Mouse (Mus musculus) megakaryocyte, embryonic 14.5 days (primary cell): ENCODE measurements around the gene Apoc2. TPM values are rescaled to one million over a fixed set of nuclear protein-coding genes. Genes with fewer than 3 reads are reported as not detected.
A peak's percentile ranks its signal among the peaks of the same experiment; 100 is the strongest.

Experiments
- H3K27me3 ChIP-seq: replicated peaks from 2 replicates; pipeline ENCODE3; 2012; ENCODE audit warnings: inconsistent platforms
- H3K36me3 ChIP-seq: replicated peaks from 2 replicates; pipeline ENCODE3; 2012; ENCODE audit warnings: low read length, inconsistent platforms, mixed read lengths
- H3K4me1 ChIP-seq: 2 replicates; pipeline ENCODE4 v1.6.1; 2012; ENCODE audit warnings: inconsistent platforms
- H3K4me3 ChIP-seq: replicated peaks from 2 replicates; pipeline ENCODE3; 2012; ENCODE audit warnings: moderate library complexity, mild to moderate bottlenecking, inconsistent platforms
- H3K9me3 ChIP-seq: 2 replicates; pipeline ENCODE4 v1.6.1; 2012; ENCODE audit warnings: inconsistent platforms
- FLI1 ChIP-seq: IDR thresholded peaks from 2 replicates; pipeline ENCODE4 v1.6.1; 2012; ENCODE audit warnings: low read length, inconsistent platforms, mixed read lengths
- GATA1 ChIP-seq: IDR thresholded peaks from 3 replicates; pipeline ENCODE4 v1.6.1; 2012; ENCODE audit warnings: mixed read lengths, low read length, inconsistent platforms, borderline replicate concordance
- polyA plus RNA-seq: library from polyadenylated mRNA; stranded (reverse); fragments of >175 nt; gene quantifications from 2 replicates; pipeline ENCODE4 v1.2.3, GENCODE M21; 2012; ENCODE audit warnings: low replicate concordance; ENCODE audit not compliant: insufficient read depth

Apoc2 gene
- polyA plus RNA-seq, 1 experiment: 114 TPM

DNA sequence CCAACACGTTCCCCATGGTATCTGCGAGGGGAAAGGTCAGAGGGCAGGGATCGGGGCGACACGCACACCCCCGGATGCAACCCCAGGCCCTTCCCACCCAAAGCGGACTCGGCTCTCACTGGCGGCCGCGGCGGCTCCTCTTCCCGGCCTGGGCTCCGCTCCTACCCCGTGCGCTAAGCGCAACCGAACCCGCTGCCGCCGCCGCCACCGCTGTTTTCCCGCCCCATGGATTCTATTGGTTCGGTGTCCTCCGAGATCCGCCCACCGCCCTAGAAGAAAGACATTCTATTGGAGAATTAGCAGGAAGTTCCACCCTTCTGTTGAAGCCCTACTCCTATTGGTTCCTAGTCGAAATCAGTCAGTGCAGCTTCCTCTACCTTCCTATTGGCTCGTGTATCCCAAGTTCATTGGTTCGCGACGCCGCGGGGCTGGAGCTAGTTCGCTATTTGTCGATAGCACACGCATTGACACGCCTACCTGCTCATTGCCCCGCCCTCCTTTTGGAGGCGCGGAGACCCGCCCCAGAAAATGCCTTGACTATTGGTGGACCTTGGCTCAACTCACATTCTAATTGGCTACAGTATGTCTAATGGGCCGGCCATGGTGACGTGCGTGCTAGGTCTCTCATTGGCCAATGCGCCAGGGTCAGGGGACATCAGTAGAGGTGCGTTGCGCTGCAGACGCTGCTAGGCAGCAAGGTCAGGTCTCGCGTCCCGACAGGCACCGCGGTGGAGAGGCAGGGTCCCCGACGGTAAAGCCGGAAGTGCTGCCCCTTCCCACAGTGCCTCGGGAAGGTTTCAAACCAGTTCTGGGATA lies 37.7 kb upstream of the Apoc2 start, which contains the start of gene Tomm40:
Gene Tomm40 (minus strand): TSS at position 200 of the 816 bp plus-strand sequence.
- H3K4me1 ChIP-seq: peaks cover 49% of the 10 kb centered on the region
- peaks cover 34% of the 10 kb centered on the region for H3K36me3 ChIP-seq
- no peak for TF ChIP-seq FLI1
- no peak for TF ChIP-seq GATA1
- H3K9me3 ChIP-seq: peaks cover under 1% of the 10 kb centered on the region
- H3K27me3 ChIP-seq: peaks cover 15% of the 10 kb centered on the region
- peak within 1 kb of the TSS; percentile 99 for H3K4me3 ChIP-seq

DNA sequence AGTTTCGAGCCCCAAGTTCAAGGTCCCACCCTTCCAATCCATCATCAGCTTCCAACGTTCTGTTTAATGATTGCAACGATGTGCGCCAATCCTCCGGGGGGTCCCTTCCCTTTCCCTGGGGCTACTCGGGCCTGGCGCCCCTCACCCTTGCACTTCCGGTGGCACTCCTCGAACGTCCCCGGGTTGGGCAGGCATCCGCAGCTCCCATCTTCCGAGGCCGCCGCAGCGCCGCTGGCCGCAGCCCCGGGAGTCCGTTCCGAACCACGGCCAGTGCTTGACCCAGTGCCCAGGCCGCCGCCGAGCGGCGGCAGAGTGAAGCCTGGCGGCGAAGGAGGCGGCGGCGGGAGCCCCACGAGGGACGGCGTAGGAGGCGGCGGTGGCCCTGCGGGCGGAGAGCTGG lies 37.1 kb upstream of the Apoc2 start:
- H3K4me1 ChIP-seq: peaks cover 49% of the 10 kb centered on the region
- peaks cover 14% of the 10 kb centered on the region for H3K27me3 ChIP-seq
- TF ChIP-seq GATA1: no peak
- TF ChIP-seq FLI1: no peak
- H3K4me3 ChIP-seq: peak overlapping the region; percentile 99
- H3K9me3 ChIP-seq: no peaks in the 10 kb centered on the region
- peaks cover 39% of the 10 kb centered on the region for H3K36me3 ChIP-seq

DNA sequence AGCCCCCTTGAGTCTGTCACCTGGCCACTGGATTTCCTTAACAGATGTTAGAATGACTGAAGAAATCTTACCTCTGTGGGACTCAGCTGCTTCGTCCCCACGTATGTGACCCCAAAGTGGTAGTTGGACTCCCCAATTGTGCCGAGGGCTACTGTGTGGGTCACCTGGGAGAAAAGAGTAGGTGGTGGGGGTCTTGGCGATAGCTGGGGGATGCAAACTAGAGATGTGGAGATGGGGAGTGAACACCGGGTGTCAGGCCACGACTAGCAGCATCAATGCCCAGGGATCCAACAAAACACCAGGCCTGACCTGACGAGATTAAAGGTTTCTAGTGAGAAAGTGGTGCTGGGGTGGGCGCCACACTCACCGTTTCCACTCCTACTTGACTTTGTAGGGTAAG lies 35.9 kb upstream of the Apoc2 start:
- TF ChIP-seq FLI1: no peak
- no peak for TF ChIP-seq GATA1
- no peaks in the 10 kb centered on the region for H3K9me3 ChIP-seq
- H3K27me3 ChIP-seq: peaks cover 3% of the 10 kb centered on the region
- H3K4me1 ChIP-seq: peaks cover 52% of the 10 kb centered on the region
- no peak overlapping the region for H3K4me3 ChIP-seq
- H3K36me3 ChIP-seq: peaks cover 52% of the 10 kb centered on the region

DNA sequence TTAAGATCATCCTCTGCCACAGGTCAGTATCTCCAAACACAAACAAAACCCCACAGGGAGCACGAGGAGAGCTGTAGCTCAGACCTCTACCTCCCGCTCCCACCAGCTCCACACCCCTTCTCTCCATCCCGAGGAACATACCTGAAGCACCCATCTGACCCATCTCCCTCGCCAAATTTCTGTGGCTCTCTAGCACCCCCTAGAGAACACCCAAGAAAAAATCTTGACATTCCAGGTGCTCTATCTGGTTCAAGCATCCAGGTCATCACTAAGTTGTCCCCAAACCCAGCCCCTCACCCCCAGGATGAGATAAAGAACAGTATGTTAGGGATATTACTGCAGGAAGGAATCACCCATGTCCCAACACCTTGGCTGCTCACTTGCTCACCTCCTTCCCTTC lies 35.5 kb upstream of the Apoc2 start:
- H3K4me3 ChIP-seq: no peak overlapping the region
- peaks cover 52% of the 10 kb centered on the region for H3K4me1 ChIP-seq
- no peaks in the 10 kb centered on the region for H3K9me3 ChIP-seq
- H3K36me3 ChIP-seq: peaks cover 56% of the 10 kb centered on the region
- peaks cover 3% of the 10 kb centered on the region for H3K27me3 ChIP-seq
- TF ChIP-seq GATA1 (no peak), FLI1 (no peak)

DNA sequence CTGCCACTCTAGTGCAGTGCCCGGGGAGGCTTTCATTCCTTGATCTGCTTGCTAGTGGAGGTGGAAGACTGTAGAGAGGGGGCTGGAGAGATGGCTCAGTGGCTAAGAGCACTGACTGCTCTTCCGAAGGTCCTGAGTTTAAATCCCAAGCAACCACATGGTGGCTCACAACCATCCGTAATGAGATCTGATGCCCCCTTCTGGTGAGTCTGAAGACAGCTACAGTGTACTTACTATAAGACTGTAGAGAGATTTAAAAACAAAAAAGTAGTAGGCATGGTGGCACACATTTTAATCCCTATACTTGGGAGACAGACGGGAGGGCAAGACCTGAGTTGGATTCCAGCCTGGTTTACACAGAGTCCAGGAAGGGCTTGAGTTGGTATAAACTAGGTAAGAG lies 34.7 kb upstream of the Apoc2 start:
- TF ChIP-seq GATA1 (no peak), FLI1 (no peak)

DNA sequence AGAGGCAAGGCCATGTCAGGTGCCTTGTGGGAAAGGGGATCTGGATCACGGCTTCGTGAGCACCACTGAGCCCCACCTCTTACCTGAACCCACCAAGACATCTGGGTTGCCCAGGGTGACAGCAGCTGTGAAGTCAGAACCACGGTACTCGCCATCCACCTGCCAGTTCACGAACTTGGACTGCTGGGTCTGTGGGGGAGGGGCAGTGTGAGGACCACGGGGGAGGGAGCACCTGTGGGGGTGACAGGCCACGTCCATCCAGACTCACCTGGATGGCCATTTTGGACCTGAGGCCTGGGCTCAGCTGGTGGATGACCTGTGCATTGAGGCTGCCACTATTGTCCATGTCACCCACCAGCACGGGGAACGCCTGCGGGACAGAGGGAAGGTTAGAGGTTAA lies 32.9 kb upstream of the Apoc2 start:
- Histone ChIP-seq H3K36me3 (peaks cover 73% of the 10 kb centered on the region), H3K4me1 (peaks cover 36% of the 10 kb centered on the region), H3K4me3 (no peak overlapping the region), H3K9me3 (no peaks in the 10 kb centered on the region), H3K27me3 (no peaks in the 10 kb centered on the region)
- TF ChIP-seq FLI1: no peak
- TF ChIP-seq GATA1: no peak

More for the DNA sequence above, 34.7 kb upstream of the Apoc2 start:
- Histone ChIP-seq H3K27me3 (no peaks in the 10 kb centered on the region), H3K4me1 (peaks cover 52% of the 10 kb centered on the region), H3K36me3 (peaks cover 63% of the 10 kb centered on the region), H3K4me3 (no peak overlapping the region), H3K9me3 (no peaks in the 10 kb centered on the region)

DNA sequence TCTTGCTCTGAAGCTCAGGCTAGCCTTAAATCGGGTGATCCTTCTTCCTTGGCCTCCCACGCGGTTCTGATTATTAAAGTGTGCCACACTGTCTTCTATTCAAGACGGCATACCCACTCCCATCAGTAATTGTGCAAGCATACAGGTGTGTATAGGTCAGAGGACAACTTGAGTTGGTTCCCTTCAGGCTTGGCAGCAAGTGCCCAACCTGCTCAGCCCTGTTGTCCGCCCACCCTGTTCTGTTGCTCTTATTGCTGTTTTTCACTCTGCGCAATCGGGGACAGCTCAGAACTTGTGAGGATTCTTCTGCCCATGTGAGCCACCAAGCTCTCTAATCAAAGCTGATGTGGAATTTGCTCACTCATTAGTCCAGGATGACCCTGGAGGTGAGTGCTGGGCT lies 27.5 kb upstream of the Apoc2 start:
- Histone ChIP-seq H3K4me3 (no peak overlapping the region), H3K36me3 (peaks cover 88% of the 10 kb centered on the region), H3K9me3 (no peaks in the 10 kb centered on the region), H3K4me1 (peaks cover 30% of the 10 kb centered on the region), H3K27me3 (no peaks in the 10 kb centered on the region)
- TF ChIP-seq GATA1 (no peak), FLI1 (no peak)

DNA sequence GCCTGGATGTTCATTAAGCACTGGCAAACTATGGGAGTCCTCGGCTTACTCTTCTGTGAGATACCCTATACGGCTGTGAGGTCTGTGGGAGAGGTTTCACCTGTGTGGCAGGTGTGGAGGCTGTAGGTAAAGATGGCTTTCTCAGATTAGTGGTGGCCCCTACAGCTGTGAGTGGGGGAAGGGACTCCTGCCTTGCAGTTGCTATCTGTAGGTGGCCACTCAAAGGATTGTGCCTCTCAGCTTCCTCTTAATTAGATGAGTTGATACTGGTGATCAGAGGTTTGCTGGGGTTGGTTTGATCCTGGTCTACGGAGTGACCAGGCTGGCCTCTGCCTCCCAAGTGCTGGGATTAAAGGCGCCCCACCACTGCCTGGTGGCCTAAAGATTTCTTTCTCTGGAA lies 26.7 kb upstream of the Apoc2 start:
- TF ChIP-seq FLI1 (no peak), GATA1 (no peak)
- peaks cover 31% of the 10 kb centered on the region for H3K4me1 ChIP-seq
- no peaks in the 10 kb centered on the region for H3K27me3 ChIP-seq
- peaks cover 83% of the 10 kb centered on the region for H3K36me3 ChIP-seq
- no peak overlapping the region for H3K4me3 ChIP-seq
- H3K9me3 ChIP-seq: no peaks in the 10 kb centered on the region

DNA sequence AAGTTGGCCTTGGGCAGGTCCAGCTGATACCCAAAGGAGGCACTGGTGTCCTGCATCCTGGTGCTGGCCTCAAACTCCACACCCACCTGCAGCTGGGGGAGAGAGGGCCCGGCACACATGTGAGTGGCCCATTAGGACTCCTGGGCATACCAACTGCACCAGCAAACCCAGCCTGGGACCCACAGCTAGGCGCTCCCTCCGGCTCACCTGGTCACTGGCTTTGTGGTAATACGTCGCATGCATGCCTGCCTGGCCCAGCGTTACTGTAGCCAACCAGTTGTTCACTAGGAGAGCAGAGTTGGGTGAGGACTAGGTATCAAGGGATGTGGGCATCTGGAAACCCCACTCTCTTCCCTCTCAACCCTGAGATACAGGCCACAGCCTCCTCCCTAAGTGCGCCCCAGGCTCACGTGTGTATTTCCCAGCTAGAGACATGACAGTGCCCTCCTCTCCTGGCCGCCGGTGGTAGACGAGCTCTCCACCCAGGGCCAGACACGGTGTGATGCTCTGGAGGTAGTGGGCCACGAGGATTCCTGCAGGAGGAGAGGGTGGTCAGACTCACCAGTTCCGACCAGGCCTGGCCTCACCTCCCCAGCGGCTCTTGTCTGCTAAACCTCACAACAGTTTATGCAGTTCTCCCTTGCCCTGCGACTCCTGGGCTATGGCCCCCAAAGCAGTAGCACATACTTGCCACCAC lies 25.3 kb upstream of the Apoc2 start:
- H3K36me3 ChIP-seq: peaks cover 80% of the 10 kb centered on the region
- H3K4me1 ChIP-seq: peaks cover 28% of the 10 kb centered on the region
- peaks cover 2% of the 10 kb centered on the region; the same call in 1 of the 2 replicates for H3K9me3 ChIP-seq
- H3K4me3 ChIP-seq: no peak overlapping the region
- peaks cover 11% of the 10 kb centered on the region for H3K27me3 ChIP-seq
- TF ChIP-seq GATA1: no peak
- TF ChIP-seq FLI1: no peak

DNA sequence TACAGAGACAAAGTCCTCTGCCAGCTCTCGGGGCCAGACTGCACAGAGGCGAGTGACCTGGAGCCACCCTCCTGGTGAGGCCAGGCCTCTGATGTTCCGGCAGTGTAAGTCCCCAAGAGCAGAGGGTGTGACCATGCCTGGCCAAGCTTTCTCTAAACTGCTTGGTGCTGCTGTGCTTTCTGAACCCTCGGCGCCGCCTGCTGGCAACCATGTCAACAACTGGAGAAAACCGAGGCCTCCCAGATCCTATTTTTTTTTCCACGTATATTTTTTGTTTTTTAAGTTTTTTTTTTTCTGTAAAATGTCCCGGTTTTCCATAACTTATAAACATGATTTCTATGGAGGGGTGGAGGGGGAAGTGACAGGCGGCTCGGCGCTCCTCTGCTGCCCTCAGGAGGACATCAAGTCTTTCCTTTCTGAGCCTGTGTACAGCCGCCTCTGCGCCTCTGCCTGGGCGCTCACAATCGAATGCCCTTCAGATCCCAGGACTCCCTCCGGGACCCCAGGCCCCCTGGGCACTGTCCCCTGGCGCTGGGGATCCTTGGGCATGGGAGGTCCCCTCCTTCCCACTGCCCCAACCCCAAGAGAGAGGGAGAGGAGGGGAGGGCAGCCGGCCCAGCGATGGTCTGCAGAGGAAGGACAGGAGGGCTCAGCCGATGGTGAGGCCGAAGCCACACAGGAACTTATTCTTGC lies 23.5 kb upstream of the Apoc2 start:
- TF ChIP-seq GATA1 (no peak), FLI1 (no peak)
- Histone ChIP-seq H3K36me3 (peaks cover 82% of the 10 kb centered on the region), H3K4me3 (no peak overlapping the region), H3K4me1 (peaks cover 34% of the 10 kb centered on the region), H3K27me3 (peaks cover 29% of the 10 kb centered on the region), H3K9me3 (peaks cover 17% of the 10 kb centered on the region)
